Mouse (Mus musculus): ENCODE results near the gene Hadh.

The Hadh gene

GRCm38 (mm10) chr3:131214841-131215240 is 57.1 kb downstream of the Hadh start:
- peak; percentile 46 for DNase-seq

- no peak for DNase-seq
These were observed 57.7 kb downstream of the Hadh start for GRCm38 (mm10) chr3:131214060-131214658.

- no peak for DNase-seq
These were observed 59.7 kb downstream of the Hadh start for GRCm38 (mm10) chr3:131212200-131212599.

GRCm38 (mm10) chr3:131208265-131208891 is 63.5 kb downstream of the Hadh start:
- no peak for DNase-seq

GRCm38 (mm10) chr3:131207846-131208245 is 64.1 kb downstream of the Hadh start:
- no peak for DNase-seq

- DNase-seq, result no peak
These were observed 69.6 kb downstream of the Hadh start for GRCm38 (mm10) chr3:131202311-131202710.

GRCm38 (mm10) chr3:131199590-131200288 is 72.2 kb downstream of the Hadh start:
- no peak for DNase-seq

GRCm38 (mm10) chr3:131198991-131199390 is 72.9 kb downstream of the Hadh start:
- DNase-seq, result no peak

GRCm38 (mm10) chr3:131196507-131197019 is 75.3 kb downstream of the Hadh start:
- no peak for DNase-seq

GRCm38 (mm10) chr3:131196050-131196449 is 75.9 kb downstream of the Hadh start:
- DNase-seq, result no peak

- DNase-seq, result no peak
These were observed 80.4 kb downstream of the Hadh start for GRCm38 (mm10) chr3:131191454-131191853.

GRCm38 (mm10) chr3:131190671-131191367 is 81.1 kb downstream of the Hadh start:
- DNase-seq, result no peak

- DNase-seq, result no peak
These were observed 81.7 kb downstream of the Hadh start for GRCm38 (mm10) chr3:131190239-131190638.

- no peak for DNase-seq
These were observed 85.7 kb downstream of the Hadh start for GRCm38 (mm10) chr3:131186193-131186592.

Data from kidney, adult 18-20 months (tissue).